Mouse (Mus musculus): ENCODE measurements around the gene Oxsr1. TPM values are rescaled to one million over a fixed set of nuclear protein-coding genes. Genes with fewer than 3 reads are reported as not detected.
"Not testable (repeated sequence)": the region's sequence is repeated elsewhere in the genome, so short reads cannot be mapped to it uniquely, and the experiment has no call there.

The Oxsr1 gene
- polyA plus RNA-seq, 1 experiment from 2014 or later: 14.2 TPM

- no peaks in the 10 kb centered on the region for H3K27me3 ChIP-seq
- H3K27ac ChIP-seq: no peak overlapping the region
- H3K9me3 ChIP-seq (replicated peaks): no peaks in the 10 kb centered on the region
- H3K4me3 ChIP-seq (replicated peaks): no peak overlapping the region
- no peak for ATAC-seq (replicated peaks; ENCODE audit: low FRiP score)
- no peak overlapping the region for H3K9ac ChIP-seq
- no peak overlapping the region for H3K4me2 ChIP-seq
- WGBS: 82% methylated on average over 10 of the region's 10 CpGs
- H3K4me1 ChIP-seq: no peaks in the 10 kb centered on the region
- peaks cover 62% of the 10 kb centered on the region for H3K36me3 ChIP-seq
These were observed 81.8 kb downstream of the Oxsr1 start for GRCm38 (mm10) chr9:119240286-119240997.

DNA sequence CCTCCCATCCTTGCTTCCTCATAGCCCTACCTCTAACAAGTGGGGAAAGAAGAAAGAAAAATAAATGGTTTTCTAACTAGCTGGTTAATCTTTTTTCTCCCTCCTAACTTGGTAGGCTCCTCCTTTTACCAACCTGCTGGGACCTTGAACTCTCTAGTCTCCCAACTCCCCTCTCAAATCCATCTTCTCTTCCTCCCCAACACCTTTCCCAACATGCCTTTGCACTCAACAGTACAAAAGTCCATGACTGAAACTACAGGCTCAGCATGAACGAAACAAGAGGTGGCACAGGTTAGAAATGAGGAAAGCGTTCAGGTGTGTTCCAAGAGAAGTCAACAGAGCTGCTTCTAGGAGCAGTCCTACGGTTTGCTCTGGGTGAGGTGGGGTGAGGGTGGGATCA lies 83.0 kb downstream of the Oxsr1 start:
- Histone ChIP-seq H3K4me3 (replicated peaks) (no peak overlapping the region), H3K27ac (no peak overlapping the region), H3K36me3 (peaks cover 53% of the 10 kb centered on the region), H3K4me2 (no peak overlapping the region), H3K9me3 (replicated peaks) (no peaks in the 10 kb centered on the region), H3K9ac (no peak overlapping the region), H3K4me1 (no peaks in the 10 kb centered on the region), H3K27me3 (no peaks in the 10 kb centered on the region)
- 93% methylated on average over 3 of the region's 3 CpGs for WGBS
- no peak for ATAC-seq (replicated peaks; ENCODE audit: low FRiP score)

DNA sequence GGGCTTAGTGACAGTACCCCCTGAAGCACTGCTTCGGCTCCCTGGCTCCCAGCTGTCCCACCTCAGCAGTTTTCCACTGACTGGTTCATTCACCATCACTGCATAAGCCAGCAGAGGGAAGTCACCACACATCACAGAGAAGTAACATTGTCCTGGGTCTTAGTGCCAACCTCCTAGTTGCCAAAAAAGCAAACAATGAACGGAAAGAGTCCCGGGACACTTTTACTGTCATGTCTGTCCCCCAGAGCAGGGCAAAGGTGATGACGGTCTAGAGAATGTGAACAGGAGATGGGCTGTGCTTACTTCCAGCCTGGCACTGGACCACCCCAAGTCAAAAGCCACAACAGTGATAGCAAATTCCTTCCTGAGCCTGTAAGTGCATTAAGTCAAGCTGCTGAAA lies 83.4 kb downstream of the Oxsr1 start:
- no peak overlapping the region for H3K4me3 ChIP-seq (replicated peaks)
- peaks cover 48% of the 10 kb centered on the region for H3K36me3 ChIP-seq
- H3K27ac ChIP-seq: no peak overlapping the region
- no peaks in the 10 kb centered on the region for H3K4me1 ChIP-seq
- H3K9ac ChIP-seq: no peak overlapping the region
- 81% methylated on average over 4 of the region's 4 CpGs for WGBS
- no peak overlapping the region for H3K4me2 ChIP-seq
- ATAC-seq (replicated peaks; ENCODE audit: low FRiP score): no peak
- no peaks in the 10 kb centered on the region for H3K27me3 ChIP-seq
- H3K9me3 ChIP-seq (replicated peaks): no peaks in the 10 kb centered on the region

DNA sequence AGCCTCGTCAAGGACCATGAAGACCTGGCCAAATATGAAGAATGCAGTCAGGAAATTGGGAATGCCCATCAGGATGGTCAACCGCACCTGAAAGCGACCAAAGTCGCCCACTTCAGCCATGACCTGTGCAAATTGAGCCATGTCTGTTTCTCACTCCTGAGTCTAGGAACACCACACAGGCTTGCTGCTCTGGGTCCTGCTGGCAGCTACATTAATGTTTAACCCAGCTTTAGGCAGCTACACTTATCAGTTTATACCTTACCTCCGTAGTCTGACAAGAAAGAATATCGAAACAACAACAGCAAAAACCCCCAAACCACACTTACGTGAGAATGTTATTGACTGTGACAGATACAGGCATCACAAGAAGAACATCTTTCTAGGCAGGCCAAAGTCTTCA lies 90.7 kb downstream of the Oxsr1 start:
- Histone ChIP-seq H3K4me1 (no peaks in the 10 kb centered on the region), H3K9ac (no peak overlapping the region)
- WGBS: 83% methylated on average over 7 of the region's 7 CpGs

DNA sequence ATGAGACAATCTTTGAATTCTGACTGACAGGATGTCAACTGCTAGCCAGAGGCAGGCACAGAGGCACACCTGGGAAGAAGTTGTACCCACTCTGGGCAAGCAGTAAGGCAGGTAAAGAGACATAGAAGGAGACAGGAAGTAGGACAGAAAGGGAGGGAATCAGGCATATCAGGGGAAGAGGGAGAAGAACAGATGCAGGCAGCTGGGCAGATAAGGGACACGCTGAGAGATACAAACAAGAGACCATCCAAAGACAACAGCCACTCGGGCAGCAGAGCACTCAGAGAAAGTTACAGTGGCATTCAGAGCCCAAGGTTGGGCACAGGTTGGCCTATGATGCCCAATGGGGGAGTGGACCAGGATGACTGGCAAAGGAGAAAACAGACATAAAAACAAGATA lies 91.4 kb downstream of the Oxsr1 start:
- Histone ChIP-seq H3K4me1 (no peaks in the 10 kb centered on the region), H3K4me3 (replicated peaks) (no peak overlapping the region), H3K4me2 (no peak overlapping the region), H3K27ac (no peak overlapping the region), H3K27me3 (no peaks in the 10 kb centered on the region), H3K36me3 (peaks cover under 1% of the 10 kb centered on the region; the same call in 1 of the 2 replicates), H3K9ac (no peak overlapping the region), H3K9me3 (replicated peaks) (no peaks in the 10 kb centered on the region)
- ATAC-seq (replicated peaks; ENCODE audit: low FRiP score): no peak
- WGBS: 90% methylated on average over 2 of the region's 2 CpGs

More for the DNA sequence above, 90.7 kb downstream of the Oxsr1 start:
- Histone ChIP-seq H3K9me3 (replicated peaks) (no peaks in the 10 kb centered on the region), H3K4me2 (no peak overlapping the region), H3K4me3 (replicated peaks) (no peak overlapping the region), H3K27ac (no peak overlapping the region), H3K36me3 (no peaks in the 10 kb centered on the region), H3K27me3 (no peaks in the 10 kb centered on the region)
- ATAC-seq (replicated peaks; ENCODE audit: low FRiP score): no peak

DNA sequence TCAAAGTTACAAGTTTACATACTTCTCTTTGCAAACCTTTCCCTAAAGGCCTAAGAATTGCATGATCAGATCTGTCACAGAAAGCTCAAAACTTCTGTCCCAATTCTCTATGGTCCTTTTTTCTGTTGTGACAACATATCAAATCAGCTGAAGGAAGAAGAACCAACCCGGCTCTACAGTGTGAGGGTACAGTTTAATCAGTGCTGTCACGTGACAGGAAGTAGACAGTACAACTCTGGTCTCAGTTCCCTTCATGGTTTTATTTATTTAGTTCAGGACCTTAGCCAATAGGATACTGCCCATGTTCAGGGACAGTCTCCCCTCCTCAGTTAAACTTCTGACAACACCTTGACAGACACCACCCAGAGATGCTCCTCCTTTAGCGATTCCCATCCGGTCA lies 102.0 kb downstream of the Oxsr1 start:
- no peak overlapping the region for H3K9ac ChIP-seq

DNA sequence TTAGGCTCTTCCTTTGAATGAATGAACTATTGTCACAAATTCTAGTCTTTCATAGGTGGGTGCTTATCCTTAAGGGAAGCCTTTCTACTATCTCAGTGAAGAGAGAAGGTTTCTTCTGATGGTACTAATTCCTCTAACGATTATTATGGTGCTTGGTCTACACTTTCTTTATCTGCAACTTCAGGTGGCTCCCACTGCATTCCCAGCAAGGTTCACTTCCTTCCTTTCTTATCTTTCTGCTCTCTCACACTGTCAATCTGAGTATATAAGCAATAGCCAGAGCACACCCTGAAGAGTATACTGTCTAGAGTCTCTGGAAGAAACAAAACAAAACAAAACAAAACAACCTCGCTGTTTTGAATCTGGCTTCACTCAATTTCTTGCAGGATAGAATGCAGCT lies 102.6 kb downstream of the Oxsr1 start:
- 0 out of 2 replicates have a peak, but pooled peaks cover under 1% of the 10 kb centered on the region for H3K9me3 ChIP-seq (replicated peaks)
- no peaks in the 10 kb centered on the region for H3K4me1 ChIP-seq
- no peak for ATAC-seq (replicated peaks; ENCODE audit: low FRiP score)
- 76% methylated on average over 2 of the region's 2 CpGs for WGBS
- no peak overlapping the region for H3K9ac ChIP-seq
- H3K4me3 ChIP-seq (replicated peaks): no peak overlapping the region
- H3K4me2 ChIP-seq: no peak overlapping the region
- H3K27ac ChIP-seq: no peak overlapping the region
- H3K36me3 ChIP-seq: peaks cover 26% of the 10 kb centered on the region; the same call in 1 of the 2 replicates
- no peaks in the 10 kb centered on the region for H3K27me3 ChIP-seq

More for the DNA sequence above, 102.0 kb downstream of the Oxsr1 start:
- Histone ChIP-seq H3K4me2 (no peak overlapping the region), H3K4me1 (no peaks in the 10 kb centered on the region), H3K4me3 (replicated peaks) (no peak overlapping the region), H3K36me3 (peaks cover 29% of the 10 kb centered on the region; the same call in 1 of the 2 replicates), H3K9me3 (replicated peaks) (0 out of 2 replicates have a peak, but pooled peaks cover 3% of the 10 kb centered on the region), H3K27ac (no peak overlapping the region), H3K27me3 (no peaks in the 10 kb centered on the region)
- 86% methylated on average over 4 of the region's 4 CpGs for WGBS
- no peak for ATAC-seq (replicated peaks; ENCODE audit: low FRiP score)

GRCm38 (mm10) chr9:119215341-119215740 lies 106.9 kb downstream of the Oxsr1 start:
- H3K9me3 ChIP-seq (replicated peaks); H3K9ac ChIP-seq; H3K27me3 ChIP-seq; H3K27ac ChIP-seq; ATAC-seq (replicated peaks; ENCODE audit: low FRiP score); H3K4me1 ChIP-seq; H3K4me3 ChIP-seq (replicated peaks); H3K4me2 ChIP-seq: not testable (repeated sequence)
- H3K36me3 ChIP-seq: peaks cover 14% of the 10 kb centered on the region; the same call in 1 of the 2 replicates
- 76% methylated on average over 2 of the region's 2 CpGs for WGBS

DNA sequence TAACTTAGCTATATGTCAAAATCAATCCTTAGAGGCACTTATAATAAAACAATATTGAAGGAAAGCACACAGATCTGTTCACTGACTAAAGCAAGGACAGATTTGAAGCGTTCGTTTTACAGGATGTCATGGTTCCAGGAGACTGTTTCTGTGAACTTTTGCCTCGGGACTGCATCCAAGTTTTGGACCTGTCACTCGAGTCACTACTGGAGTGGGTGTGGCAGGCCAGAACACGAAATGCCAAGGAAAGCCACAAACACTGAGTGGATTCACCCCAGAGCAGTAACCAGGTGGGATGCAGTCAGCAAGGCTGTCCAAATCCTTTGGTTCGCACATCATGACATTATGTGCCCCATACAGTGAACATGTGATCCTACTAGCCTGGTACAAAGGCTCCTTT lies 107.6 kb downstream of the Oxsr1 start:
- H3K4me1 ChIP-seq: no peaks in the 10 kb centered on the region
- no peaks in the 10 kb centered on the region for H3K27me3 ChIP-seq
- no peak overlapping the region for H3K9ac ChIP-seq
- H3K4me3 ChIP-seq (replicated peaks): no peak overlapping the region
- H3K4me2 ChIP-seq: no peak overlapping the region
- no peak for ATAC-seq (replicated peaks; ENCODE audit: low FRiP score)
- H3K9me3 ChIP-seq (replicated peaks): no peaks in the 10 kb centered on the region
- H3K27ac ChIP-seq: no peak overlapping the region
- 82% methylated on average over 6 of the region's 6 CpGs for WGBS
- peaks cover 14% of the 10 kb centered on the region; the same call in 1 of the 2 replicates for H3K36me3 ChIP-seq

- Histone ChIP-seq H3K9me3 (replicated peaks) (no peaks in the 10 kb centered on the region), H3K4me1 (no peaks in the 10 kb centered on the region), H3K27me3 (no peaks in the 10 kb centered on the region), H3K4me3 (replicated peaks) (no peak overlapping the region), H3K27ac (no peak overlapping the region), H3K9ac (no peak overlapping the region), H3K4me2 (no peak overlapping the region), H3K36me3 (peaks cover 7% of the 10 kb centered on the region; the same call in 1 of the 2 replicates)
- 81% methylated on average over 8 of the region's 8 CpGs for WGBS
- ATAC-seq (replicated peaks; ENCODE audit: low FRiP score): no peak
These were observed 109.2 kb downstream of the Oxsr1 start for GRCm38 (mm10) chr9:119212996-119213395.

DNA sequence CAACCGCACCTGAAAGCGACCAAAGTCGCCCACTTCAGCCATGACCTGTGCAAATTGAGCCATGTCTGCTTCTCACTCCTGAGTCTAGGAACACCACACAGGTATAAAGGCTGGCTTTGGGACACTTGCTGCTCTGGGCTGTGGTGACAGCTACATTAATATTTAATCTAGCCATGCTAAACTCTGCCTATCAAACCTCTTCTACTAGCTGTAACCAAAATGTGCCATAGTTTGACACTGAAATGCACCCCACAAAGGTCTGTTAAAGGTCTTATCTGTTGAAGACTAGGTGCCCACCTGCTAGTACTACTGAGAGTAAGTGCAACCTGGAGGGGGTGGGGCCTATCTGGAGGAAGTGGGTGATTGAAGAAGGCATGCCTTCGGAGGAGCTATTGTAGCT lies 113.2 kb downstream of the Oxsr1 start, which contains the start of gene Slc22a13:
Slc22a13 (minus strand) TSS at position 101 of the 400 bp plus-strand sequence.
- no peak for ATAC-seq (replicated peaks; ENCODE audit: low FRiP score)
- Histone ChIP-seq H3K9me3 (replicated peaks) (0 out of 2 replicates have a peak, but pooled peaks cover 4% of the 10 kb centered on the region), H3K27me3 (no peaks in the 10 kb centered on the region), H3K9ac (no peak within 1 kb of the TSS), H3K4me2 (no peak within 1 kb of the TSS), H3K36me3 (no peaks in the 10 kb centered on the region), H3K4me1 (0 out of 2 replicates have a peak, but pooled peaks cover 3% of the 10 kb centered on the region), H3K27ac (no peak within 1 kb of the TSS), H3K4me3 (replicated peaks) (no peak within 1 kb of the TSS)
- 95% methylated on average over 4 of the region's 4 CpGs for WGBS

DNA sequence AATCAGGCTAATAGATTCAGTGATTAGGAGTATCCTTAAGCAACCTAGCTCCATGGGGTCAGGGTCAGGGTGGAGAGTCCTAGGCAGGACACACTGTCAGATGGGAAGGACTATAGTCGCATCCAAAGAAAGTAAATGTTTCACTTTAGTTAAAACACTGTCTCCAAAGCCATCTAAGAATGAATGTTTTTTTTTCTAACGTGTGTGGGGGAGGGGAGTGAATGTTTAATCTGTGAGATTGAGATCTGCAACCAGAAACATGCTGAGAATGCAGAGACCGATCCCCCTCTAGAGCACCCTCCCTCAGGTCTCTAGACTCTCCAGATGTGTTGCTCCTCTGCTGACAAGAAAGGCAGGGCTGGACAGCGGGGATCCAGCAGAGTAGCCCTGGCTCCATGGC lies 115.1 kb downstream of the Oxsr1 start:
- Histone ChIP-seq H3K4me3 (replicated peaks) (no peak overlapping the region), H3K27me3 (no peaks in the 10 kb centered on the region), H3K9me3 (replicated peaks) (0 out of 2 replicates have a peak, but pooled peaks cover 4% of the 10 kb centered on the region), H3K36me3 (no peaks in the 10 kb centered on the region), H3K4me2 (no peak overlapping the region), H3K27ac (peak overlapping the region; percentile 33), H3K4me1 (0 out of 2 replicates have a peak, but pooled peaks cover 3% of the 10 kb centered on the region), H3K9ac (no peak overlapping the region)
- peak; percentile 74; the same call in 1 of the 2 replicates for ATAC-seq (replicated peaks; ENCODE audit: low FRiP score)
- 46% methylated on average over 4 of the region's 4 CpGs for WGBS

Data from kidney, embryonic 15.5 days (tissue).